Mouse (Mus musculus): ENCODE results near the gene Pdx1. TPM values are rescaled to one million over a fixed set of nuclear protein-coding genes. Genes with fewer than 3 reads are reported as not detected.
A peak's percentile ranks its signal among the peaks of the same experiment; 100 is the strongest.

The Pdx1 gene
- polyA plus RNA-seq, 1 experiment from 2014 or later, result not detected

- DNase-seq (ENCODE audit: low spot score), result no peak
Observed at GRCm38 (mm10) chr5:147277547-147277925, 7.8 kb downstream of the Pdx1 start.

- no peak for DNase-seq (ENCODE audit: low spot score)
Observed at GRCm38 (mm10) chr5:147284365-147284764, 14.6 kb downstream of the Pdx1 start.

GRCm38 (mm10) chr5:147291764-147292505 is 22.2 kb downstream of the Pdx1 start:
- no peak for DNase-seq (ENCODE audit: low spot score)

DNA sequence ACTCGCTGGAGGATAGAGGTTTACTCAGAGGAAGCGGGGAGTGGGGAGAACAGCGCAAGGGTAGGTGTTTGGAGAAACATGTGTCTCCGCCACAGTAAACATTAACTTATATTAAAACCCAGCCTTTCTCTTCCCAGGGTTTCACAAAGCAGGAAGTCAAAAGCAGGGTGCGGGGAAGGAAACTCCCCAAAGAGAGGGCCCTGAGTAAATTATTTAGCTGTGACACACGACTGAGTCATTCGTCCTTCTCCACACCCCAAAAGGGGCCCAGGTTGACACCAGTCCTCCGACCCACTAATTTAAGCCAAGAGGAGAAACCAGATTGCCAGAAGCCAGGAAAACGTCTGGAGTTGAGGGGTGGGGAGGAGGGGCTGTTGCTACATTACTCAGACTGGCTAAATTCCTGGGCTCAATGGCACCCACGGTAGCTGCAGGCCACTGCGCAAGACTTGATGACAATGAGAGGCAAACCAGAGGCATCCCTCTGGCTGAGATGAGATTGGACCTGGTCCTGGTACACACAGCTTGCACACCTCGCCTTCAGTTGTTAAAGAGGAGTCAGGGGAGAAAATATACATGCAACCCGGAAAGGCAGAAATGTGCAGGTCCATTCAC is 22.9 kb downstream of the Pdx1 start:
- DNase-seq (ENCODE audit: low spot score), result no peak

DNA sequence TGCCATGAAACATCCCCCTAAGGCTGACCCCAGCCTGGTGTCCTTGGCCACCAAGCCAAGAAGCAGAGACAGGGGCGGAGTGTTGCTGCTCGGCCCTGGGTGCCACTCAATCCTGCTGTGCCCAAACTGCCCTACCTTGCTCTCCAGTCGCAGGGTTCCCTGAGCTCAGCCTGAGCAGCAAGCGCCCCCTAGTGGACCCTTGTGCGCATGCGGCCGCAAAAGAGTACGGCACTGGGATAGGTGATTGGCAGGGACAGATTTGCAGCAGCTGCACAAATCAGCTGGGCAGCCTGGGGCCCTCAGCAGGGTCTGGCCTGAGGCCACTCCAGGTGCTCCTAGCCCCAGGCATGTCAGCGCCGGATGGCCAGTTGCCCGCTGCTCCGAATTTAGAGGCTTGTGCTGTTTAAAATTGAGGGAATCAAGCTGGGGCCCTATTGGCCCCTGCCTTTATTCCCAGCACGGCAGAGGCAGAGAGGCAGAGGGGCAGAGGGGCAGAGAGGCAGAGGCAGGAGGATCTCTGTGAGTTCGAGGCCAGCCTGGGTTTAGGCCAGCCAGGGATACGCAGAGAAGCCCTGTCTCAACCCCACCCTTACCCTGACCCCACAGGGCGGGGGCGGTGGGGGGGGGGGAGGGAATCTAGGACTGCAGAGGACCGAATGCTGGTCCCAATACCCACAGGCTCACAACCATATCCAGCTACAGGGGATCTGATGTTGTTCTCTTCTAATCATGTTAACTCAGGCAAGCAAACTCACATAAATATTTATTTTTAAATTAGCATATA is 23.6 kb downstream of the Pdx1 start:
- peak; percentile 80 for DNase-seq (ENCODE audit: low spot score)

DNA sequence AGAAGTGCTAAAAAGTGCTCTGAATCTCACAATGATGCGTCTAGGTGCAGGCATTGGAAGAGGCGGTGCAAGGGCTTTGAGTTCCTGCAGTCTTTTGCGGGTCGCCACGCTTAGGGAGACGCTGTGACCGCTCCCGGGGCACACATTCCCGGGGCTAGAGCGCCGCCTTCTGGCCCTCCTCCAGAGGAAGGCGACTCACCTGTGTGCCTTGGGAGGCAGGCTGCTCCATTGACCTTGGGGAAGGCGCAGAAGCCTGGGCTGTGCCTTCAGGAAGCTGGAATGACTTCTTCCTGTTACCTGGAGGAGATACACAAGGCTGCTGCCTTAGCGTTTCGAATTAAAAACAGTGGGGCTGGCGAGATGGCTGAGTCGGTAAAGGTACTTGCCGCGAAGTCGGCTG is 24.4 kb downstream of the Pdx1 start:
- no peak for DNase-seq (ENCODE audit: low spot score)

- DNase-seq (ENCODE audit: low spot score), result no peak
Observed at GRCm38 (mm10) chr5:147297249-147297648, 27.5 kb downstream of the Pdx1 start.

GRCm38 (mm10) chr5:147299255-147300000 is 29.7 kb downstream of the Pdx1 start:
- DNase-seq (ENCODE audit: low spot score), result peak; percentile 53

- no peak for DNase-seq (ENCODE audit: low spot score)
Observed at GRCm38 (mm10) chr5:147300001-147300363, 30.2 kb downstream of the Pdx1 start.

DNA sequence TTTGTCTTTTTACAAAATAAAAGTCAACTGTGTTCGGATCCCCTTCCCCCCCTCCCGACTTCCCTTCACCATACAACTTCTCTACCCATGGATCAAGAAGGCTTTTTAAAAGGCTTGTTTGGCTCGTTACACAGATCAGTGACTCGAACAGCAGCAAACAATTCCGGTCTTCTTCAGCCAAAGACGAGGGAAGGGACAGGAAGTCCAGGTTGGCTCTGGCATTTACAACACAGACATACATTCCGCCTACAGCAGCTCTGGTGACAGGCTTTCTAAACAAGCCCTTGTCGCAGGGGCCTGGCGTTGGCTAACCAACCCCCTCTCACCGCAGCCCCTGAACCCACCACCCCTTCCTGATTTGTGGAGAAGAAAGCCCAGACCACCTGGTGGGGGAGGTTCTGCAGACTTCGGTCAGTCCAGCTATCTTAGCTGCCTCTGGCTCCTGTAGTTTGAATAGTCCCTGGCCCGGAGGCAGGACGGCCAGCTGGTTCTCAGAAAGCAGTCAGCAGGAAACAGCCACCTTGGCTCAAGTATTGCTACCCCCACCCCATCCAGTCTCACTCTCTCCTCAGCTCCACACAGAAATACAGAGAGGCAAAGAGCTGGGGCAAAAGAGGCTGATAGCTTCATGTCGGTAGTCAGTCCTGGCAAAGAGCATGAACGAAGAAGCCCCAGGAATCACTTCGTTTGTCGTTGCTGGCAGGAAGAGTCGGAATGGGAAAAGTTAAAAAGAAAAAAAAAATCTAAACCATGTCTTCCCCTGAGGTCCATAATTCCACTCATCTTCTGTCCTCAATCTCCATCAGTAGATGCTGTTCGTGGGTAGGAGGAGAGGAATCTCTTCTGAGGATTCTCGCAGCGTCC is 31.4 kb downstream of the Pdx1 start:
- DNase-seq (ENCODE audit: low spot score), result no peak

DNA sequence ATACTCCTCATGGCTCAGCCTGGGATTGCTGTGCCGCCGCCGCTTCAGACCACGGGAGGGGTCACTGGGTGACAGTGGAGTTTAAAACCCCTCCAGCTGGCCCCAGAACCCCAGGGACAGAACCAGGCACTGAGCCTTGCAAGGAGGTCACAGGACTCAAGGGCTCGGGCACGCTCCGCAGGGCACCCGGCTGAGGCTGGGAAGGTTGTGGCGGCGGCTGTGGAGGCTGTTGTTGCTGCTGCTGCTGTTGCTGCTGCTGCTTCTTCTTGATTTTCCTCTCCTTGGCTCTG is 32.0 kb downstream of the Pdx1 start:
- DNase-seq (ENCODE audit: low spot score), result no peak

DNA sequence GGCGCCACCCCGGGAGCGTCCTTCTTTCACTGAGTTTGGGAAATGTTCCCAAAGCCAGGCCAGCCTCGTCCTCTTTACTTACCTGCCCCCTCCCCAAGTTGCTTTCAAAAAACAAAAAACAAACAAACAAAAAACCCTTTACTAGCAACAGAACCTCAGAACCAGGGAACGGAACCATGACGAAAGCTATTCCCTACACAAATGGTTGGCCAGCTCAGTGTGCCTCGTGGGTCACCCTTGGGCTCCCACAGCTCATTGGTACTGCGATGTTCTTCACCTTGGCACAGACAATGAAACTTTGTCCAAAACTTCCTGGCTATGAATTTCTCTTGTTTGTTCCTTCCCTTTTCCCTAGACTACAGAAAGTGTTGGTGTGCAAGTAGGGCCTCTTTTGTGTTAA is 32.4 kb downstream of the Pdx1 start:
- no peak for DNase-seq (ENCODE audit: low spot score)

DNA sequence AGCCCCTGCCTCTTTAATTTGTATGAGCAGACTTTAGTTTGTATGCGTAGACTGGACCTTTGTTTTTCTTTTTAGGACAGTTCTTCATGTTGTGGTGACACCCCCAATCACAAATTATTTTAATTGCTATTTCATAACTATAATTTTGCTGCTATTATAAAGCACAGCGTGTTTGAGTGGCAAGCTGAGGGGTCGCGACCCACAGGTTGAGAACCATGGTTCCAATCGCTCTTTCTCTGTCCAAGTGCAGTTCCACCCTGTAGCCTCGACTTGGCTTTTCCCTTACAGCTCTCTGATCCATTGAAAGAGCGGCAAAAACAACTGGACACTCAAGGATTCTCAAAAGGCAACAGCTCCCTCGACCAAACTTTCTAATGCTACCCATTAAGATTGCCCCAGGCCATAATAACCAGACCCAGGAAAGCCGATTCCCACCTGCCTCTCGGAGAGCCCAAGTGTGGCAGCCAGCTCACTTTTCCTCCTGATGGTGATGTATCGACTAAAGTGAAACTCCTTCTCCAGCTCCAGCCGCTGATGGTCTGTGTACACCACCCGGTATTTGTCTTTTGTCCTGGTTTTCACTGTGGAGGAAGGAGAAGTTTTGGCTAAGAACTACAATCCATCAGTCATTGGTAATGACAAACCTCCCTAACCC is 33.1 kb downstream of the Pdx1 start:
- DNase-seq (ENCODE audit: low spot score), result no peak

- no peak for DNase-seq (ENCODE audit: low spot score)
Observed at GRCm38 (mm10) chr5:147304276-147305155, 34.8 kb downstream of the Pdx1 start.

DNA sequence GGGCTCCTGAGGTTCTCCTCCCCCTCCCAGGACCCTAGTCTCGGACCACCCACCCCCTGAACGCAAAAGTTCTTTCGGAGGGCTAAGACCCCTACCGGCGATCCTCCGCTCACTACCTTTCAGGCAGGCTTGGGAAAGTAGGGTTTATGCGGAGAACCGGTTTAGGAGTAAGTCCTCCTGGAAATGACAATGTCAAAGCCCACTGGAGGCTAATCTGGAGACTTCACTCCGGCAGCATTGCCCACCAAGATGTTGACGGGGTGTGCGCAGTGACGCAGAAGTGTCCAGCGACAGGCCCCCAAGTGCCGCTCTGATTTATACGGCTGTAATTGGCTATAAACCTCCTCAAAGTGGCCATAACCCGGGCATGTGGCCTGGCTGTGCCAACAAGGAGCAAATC is 35.4 kb downstream of the Pdx1 start:
- no peak for DNase-seq (ENCODE audit: low spot score)

DNA sequence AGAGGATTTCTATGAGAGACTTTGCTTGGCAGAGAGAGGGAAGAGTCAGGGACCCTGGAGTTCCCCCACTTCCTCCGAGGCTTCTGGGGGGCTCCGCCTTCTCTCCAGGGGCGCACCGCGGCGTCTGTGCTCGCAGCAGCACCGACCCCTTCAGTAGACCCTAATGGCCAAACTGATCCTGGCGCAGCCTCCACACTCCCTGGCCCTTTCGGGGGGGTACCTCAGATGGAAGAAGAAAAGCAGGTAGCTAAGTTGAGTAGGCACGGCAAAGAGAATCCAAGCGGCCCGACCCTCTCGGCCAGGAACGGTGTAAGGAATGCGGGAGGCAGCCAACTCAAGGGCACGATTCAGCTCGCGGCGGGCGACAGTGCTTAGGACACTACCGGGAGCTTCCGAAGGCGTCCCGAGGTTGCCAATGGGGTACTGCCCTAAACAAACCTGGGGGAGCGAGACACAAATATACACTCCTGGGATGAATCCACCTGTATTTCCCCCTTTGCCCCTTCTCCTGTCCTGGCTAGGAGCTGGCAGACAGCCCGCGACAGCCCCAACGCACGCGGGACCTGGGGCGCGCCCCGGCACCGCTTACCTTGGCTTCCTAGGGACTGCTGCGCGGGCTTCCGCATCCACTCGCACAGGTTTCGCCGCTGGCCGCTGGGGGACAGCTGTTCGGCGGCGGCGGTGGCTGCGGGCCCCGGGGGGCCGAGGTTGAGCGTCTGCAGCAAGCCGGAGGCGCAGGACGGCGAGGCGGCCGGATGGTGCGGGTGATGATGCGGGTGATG is 36.3 kb downstream of the Pdx1 start:
- no peak for DNase-seq (ENCODE audit: low spot score)

DNA sequence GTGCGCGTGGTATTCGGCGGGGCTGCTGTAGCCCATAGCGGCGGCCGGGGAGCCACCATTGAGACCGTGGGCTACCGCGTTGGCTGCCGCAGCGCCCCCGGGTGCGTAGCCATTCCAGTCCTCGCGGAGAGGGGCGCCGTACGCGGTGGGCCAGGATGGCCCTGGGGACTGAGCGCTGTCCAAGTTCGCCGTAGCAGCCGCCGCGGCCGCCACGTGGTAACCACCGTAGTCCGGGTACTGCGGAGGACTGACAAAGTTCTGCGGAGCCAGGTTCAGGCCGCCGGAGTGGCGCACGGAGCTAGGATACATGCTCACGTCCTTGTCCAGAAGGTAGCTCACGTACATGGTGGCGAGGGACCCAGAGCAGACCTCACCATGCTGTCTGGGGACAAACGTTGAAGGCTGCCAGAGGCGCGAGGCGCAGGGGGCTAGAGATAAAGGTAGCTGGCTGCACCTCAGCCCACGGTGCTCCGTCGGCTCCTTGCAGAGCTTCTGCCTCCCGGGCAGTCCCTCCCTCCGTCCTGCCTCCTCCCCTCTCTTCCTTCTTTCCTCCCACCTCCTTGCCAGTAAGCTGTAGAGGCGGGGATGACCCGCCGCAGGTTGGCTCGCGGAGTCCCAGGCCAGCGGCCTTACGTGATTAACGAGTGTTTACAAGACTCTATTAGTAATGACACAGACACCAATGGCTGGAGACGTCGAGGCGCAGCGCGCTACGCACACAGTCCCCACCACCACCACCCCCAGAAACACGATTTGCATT is 37.1 kb downstream of the Pdx1 start, which contains the start of gene Cdx2:
Cdx2 (minus strand) TSS at position 633 of the 760 bp plus-strand sequence.
- DNase-seq (ENCODE audit: low spot score), result no peak

DNA sequence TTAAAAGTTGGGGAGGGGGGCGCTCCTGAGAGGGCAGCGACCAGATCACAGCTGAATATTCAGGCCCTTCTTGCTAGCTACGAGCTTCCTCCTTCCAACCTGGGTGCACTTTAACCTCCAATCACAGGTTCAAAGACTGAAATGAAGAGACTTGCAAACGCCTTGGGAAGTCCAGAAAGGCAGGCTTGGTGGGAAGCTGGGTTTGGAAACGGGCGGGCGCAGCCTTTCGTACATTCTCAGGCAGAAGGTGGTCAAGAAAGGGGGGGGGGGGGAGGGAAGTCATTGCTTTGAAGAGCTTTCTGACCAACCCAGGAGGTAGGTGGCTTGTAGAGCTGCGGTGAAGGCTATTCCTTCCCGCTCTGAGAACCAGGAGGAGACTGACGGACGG is 37.6 kb downstream of the Pdx1 start:
- DNase-seq (ENCODE audit: low spot score), result no peak

Measured in thymus, postnatal 0 days (tissue).